Mouse (Mus musculus) embryonic facial prominence, embryonic 14.5 days (tissue): ENCODE data around the gene Rc3h2. TPM values are rescaled to one million over a fixed set of nuclear protein-coding genes. Genes with fewer than 3 reads are reported as not detected.

Experiments used
- polyA plus RNA-seq: library from polyadenylated mRNA; unstranded; fragments of >200 nt; fragmentation: Nextera tagmentation; extraction: Ambion mirVana; gene quantifications from 2 replicates; pipeline ENCODE4 v1.2.1, GENCODE M21; 2014

Rc3h2 gene
- polyA plus RNA-seq, 1 experiment from 2014 or later: 15.6 TPM

Other genes starting within 250 kb of the Rc3h2 start
- not detected in 2 replicates for gene Olfr365, start 234.7 kb downstream of the Rc3h2 start, polyA plus RNA-seq
- not detected in 2 replicates for gene Olfr366, start 211.3 kb downstream of the Rc3h2 start, polyA plus RNA-seq
- gene Olfr368, start 96.4 kb downstream of the Rc3h2 start, polyA plus RNA-seq: 0.29 TPM in 1 of 2 replicates, not detected in the other
- gene Pdcl, start 63.6 kb downstream of the Rc3h2 start, polyA plus RNA-seq: 41.2 and 47.0 TPM in 2 replicates
- 6.2 and 6.6 TPM in 2 replicates for gene Zbtb26, start 20.2 kb upstream of the Rc3h2 start, polyA plus RNA-seq
- gene Zbtb6, start 20.3 kb upstream of the Rc3h2 start, polyA plus RNA-seq: 4.1 and 4.8 TPM in 2 replicates
- gene Rabgap1, start 20.4 kb upstream of the Rc3h2 start, polyA plus RNA-seq: 40.7 and 46.5 TPM in 2 replicates
- 1.3 and 1.6 TPM in 2 replicates for gene Gpr21, start 93.4 kb upstream of the Rc3h2 start, polyA plus RNA-seq